Mouse (Mus musculus) midbrain, embryonic 16.5 days (tissue): ENCODE results near the gene Slc38a3. TPM values are rescaled to one million over a fixed set of nuclear protein-coding genes. Genes with fewer than 3 reads are reported as not detected.
"Not testable (repeated sequence)": the region's sequence is repeated elsewhere in the genome, so short reads cannot be mapped to it uniquely, and the experiment has no call there.

Source experiments
- ATAC-seq: fragments of 200-750 bp; cut with Nextera tagmentation; 2 replicates; pipeline ENCODE4 v1.8.0; 2017; ENCODE audit warnings: moderate TSS enrichment
- H3K27ac ChIP-seq: fragments of 300-500 bp; sonication (generic); 2 replicates; pipeline ENCODE4 v1.5.1; 2014; ENCODE audit warnings: mild to moderate bottlenecking, low read length, mixed read lengths
- H3K27me3 ChIP-seq: fragments of 300-500 bp; sonication (generic); 2 replicates; pipeline ENCODE4 v1.6.1; 2014; ENCODE audit warnings: low read depth, low read length, mixed read lengths; ENCODE audit not compliant: control insufficient read depth, insufficient read depth
- H3K36me3 ChIP-seq: fragments of 300-500 bp; sonication (generic); 2 replicates; pipeline ENCODE4 v1.6.1; 2014; ENCODE audit warnings: mild to moderate bottlenecking, low read length, moderate library complexity, mixed read lengths; ENCODE audit not compliant: control insufficient read depth, insufficient read depth
- H3K4me1 ChIP-seq: fragments of 300-500 bp; sonication (generic); 2 replicates; pipeline ENCODE4 v1.6.1; 2014; ENCODE audit warnings: mild to moderate bottlenecking, low read length, mixed read lengths; ENCODE audit not compliant: control insufficient read depth, insufficient read depth
- H3K4me2 ChIP-seq: fragments of 300-500 bp; sonication (generic); 2 replicates; pipeline ENCODE4 v1.6.1; 2014; ENCODE audit warnings: mild to moderate bottlenecking, low read length, mixed read lengths
- H3K4me3 ChIP-seq: fragments of 300-500 bp; sonication (generic); 2 replicates; pipeline ENCODE4 v1.5.1; 2014; ENCODE audit warnings: low read depth, mild to moderate bottlenecking, low read length, moderate library complexity, mixed read lengths
- H3K9ac ChIP-seq: fragments of 300-500 bp; sonication (generic); 2 replicates; pipeline ENCODE4 v1.6.1; 2014; ENCODE audit warnings: low read depth, low read length, mixed read lengths
- H3K9me3 ChIP-seq: fragments of 300-500 bp; sonication (generic); replicated peaks from 2 replicates; pipeline ENCODE4 v1.6.1; 2014; ENCODE audit warnings: mild to moderate bottlenecking, low read length, mixed read lengths; ENCODE audit not compliant: control insufficient read depth, poor library complexity, severe bottlenecking
- WGBS: fragments of 180-500 bp; shearing (Covaris S2); extraction: QIAGEN DNeasy Blood & Tissue Kit; methylation state at CpG from one replicate; pipeline ENCODE4 v1.1.7; 2014; 5-methylcytosine and 5-hydroxymethylcytosine counted together
- polyA plus RNA-seq: library from polyadenylated mRNA; unstranded; fragments of >200 nt; fragmentation: Nextera tagmentation; extraction: Ambion mirVana; gene quantifications from 2 replicates; pipeline ENCODE4 v1.2.1, GENCODE M21; 2015

Gene Slc38a3
- polyA plus RNA-seq, 1 experiment from 2014 or later = 34.0 TPM

DNA sequence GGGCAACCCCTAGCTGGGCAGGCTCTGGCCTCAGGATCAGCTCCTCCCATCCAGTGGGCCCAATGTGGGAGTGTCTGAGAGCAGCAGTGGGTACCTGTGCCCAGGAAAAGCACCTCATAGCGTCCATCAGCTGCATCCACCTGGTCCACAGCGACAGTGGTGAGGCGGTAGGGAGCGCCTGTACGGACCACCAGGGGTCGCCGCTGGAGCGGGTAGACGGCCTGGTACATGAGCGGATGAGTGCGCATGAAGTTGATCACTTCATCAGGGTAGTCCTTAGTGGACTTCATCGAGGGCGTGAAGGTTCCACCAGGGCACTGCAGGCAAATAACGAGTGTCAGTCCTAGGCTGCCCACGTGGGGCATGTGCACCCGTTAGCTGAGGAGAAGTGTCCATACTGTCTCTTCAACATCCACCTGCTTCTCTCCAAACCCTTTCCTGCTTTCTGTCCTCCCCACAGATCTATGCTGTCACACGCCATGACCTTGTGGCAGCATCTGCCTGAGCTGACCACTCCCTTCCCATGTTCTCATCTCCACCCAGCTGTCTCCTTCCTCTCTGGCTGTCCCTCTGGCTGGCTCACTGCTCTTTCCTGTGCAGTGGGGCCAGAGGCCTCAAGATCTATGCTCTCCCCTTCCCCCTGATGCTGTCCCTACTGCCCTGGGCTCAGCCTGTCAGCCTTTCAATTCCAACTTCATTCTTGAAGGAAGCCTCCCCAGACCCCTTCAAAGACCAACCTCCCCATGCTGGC lies 16.1 kb upstream of the Slc38a3 start:
- Histone ChIP-seq H3K36me3 (peaks cover 8% of the 10 kb centered on the region; the same call in 1 of the 2 replicates), H3K4me2 (no peak overlapping the region), H3K4me3 (no peak overlapping the region), H3K27me3 (no peaks in the 10 kb centered on the region), H3K27ac (no peak overlapping the region), H3K9me3 (no peaks in the 10 kb centered on the region), H3K9ac (no peak overlapping the region), H3K4me1 (no peaks in the 10 kb centered on the region)
- peak; percentile 52 for ATAC-seq
- WGBS = 31% methylated on average over 17 of the region's 17 CpGs

DNA sequence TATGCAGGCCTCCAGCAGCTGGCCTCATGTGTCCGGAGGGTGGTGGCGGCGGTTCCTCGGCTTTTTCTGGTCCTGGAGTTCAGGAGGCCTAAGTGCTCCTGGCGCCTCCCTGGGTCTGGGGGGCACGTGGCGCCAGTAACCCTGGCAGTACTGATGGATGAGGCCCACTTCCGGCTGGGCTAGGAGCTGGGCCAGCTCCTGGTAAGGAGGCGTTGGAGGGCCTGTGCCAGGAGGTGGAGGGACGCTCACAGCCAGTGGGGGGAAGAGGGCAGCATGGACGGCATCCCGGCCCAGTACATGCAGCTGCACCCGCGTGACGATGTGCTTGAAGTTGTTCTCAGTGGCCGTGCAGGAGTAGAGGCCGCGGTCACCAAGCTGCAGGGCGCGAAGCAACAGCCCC lies 13.1 kb upstream of the Slc38a3 start:
- no peaks in the 10 kb centered on the region for H3K9me3 ChIP-seq
- no peak overlapping the region for H3K9ac ChIP-seq
- no peak overlapping the region for H3K27ac ChIP-seq
- peaks cover 2% of the 10 kb centered on the region; the same call in 1 of the 2 replicates for H3K27me3 ChIP-seq
- H3K4me2 ChIP-seq = no peak overlapping the region
- no peaks in the 10 kb centered on the region for H3K4me1 ChIP-seq
- WGBS = 90% methylated on average over 20 of the region's 20 CpGs
- no peak for ATAC-seq
- H3K4me3 ChIP-seq = no peak overlapping the region
- H3K36me3 ChIP-seq = peaks cover 3% of the 10 kb centered on the region; the same call in 1 of the 2 replicates

DNA sequence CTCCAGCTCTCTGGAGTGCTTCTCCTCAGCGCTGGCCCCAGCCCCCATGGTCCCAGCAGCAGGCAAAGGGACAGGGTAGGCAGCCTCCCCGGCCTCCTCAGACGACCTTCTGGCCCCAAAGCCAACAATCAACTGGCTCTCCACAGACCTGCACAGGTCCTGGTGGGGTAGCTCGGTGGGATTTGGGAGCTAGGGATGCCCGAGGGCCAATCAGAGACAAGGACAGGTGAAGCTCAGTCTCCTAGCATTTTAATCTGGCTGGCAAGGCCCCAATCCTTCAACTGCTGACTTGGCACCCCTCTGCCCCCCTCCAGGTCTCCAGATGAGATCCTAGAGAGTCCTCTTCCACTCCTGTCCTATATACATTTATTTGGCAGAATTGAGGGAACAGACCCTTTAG lies 10.2 kb upstream of the Slc38a3 start, which contains the start of gene Gnat1:
Gene Gnat1, minus strand, starts transcription at position 212 of the 400 bp plus-strand sequence.
- 45% methylated on average over 5 of the region's 5 CpGs for WGBS
- no peak for ATAC-seq
- no peak within 1 kb of the TSS for H3K4me2 ChIP-seq
- peaks cover 17% of the 10 kb centered on the region for H3K27me3 ChIP-seq
- H3K9me3 ChIP-seq = no peaks in the 10 kb centered on the region
- no peak within 1 kb of the TSS for H3K27ac ChIP-seq
- peaks cover 12% of the 10 kb centered on the region for H3K4me1 ChIP-seq
- peak within 1 kb of the TSS; percentile 17; the same call in 1 of the 2 replicates for H3K9ac ChIP-seq
- H3K36me3 ChIP-seq = peaks cover 3% of the 10 kb centered on the region; the same call in 1 of the 2 replicates
- no peak within 1 kb of the TSS for H3K4me3 ChIP-seq

DNA sequence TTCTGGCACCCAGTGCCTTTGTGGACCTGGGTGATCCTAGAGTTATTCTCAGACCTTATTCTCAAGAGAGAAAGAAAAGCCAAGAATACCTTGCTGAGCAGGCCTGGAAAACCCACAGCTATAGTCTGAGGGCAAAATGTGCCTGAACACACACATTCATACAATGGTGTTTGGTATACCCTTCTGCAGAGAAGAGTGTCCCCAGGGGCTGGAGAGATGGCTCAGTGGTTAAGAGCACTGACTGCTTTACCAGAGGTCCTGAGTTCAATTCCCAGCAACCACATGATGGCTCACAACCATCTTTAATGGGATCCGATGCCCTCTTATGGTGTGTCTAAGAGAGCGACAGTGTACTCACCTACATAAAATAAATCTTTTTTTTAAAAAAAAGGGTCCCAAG lies 9.5 kb upstream of the Slc38a3 start:
- Histone ChIP-seq H3K27ac (no peak overlapping the region), H3K4me1 (peaks cover 12% of the 10 kb centered on the region), H3K4me2 (no peak overlapping the region), H3K36me3 (peaks cover under 1% of the 10 kb centered on the region; the same call in 1 of the 2 replicates), H3K27me3 (peaks cover 18% of the 10 kb centered on the region), H3K9ac (no peak overlapping the region), H3K9me3 (no peaks in the 10 kb centered on the region), H3K4me3 (no peak overlapping the region)
- WGBS = 95% methylated on average over 2 of the region's 2 CpGs
- ATAC-seq = no peak

DNA sequence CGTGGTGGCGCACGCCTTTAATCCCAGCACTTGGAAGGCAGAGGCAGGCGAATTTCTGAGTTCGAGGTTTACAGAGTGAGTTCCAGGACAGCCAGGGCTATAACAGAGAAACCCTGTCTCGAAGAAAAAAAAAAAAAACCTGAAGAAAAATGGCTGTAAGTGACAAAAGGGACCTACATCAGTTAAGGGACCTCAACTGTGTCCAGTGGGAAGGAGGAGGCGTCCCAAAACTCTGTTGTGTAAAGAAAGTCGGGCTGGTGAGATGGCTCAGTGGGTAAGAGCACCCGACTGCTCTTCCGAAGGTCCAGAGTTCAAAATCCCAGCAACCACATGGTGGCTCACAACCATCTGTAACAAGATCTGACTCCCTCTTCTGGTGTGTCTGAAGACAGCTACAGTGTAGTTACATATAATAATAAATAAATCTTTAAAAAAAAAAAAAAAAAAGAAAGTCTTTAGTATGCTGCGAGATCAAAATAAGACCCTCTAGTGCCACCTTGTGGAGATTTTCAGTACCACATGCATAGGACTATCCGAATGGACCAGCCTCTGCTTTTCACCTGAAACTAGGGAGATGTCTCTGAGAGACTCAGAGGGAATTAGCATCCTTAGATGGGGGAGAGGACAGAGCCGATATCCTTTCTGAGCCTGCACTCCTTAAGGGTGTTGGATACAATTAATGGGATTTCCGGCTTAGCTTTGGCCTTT lies 8.6 kb upstream of the Slc38a3 start:
- not testable (repeated sequence) for H3K9ac ChIP-seq, H3K4me3 ChIP-seq, H3K4me2 ChIP-seq, ATAC-seq, H3K27ac ChIP-seq, H3K36me3 ChIP-seq, H3K9me3 ChIP-seq
- Histone ChIP-seq H3K27me3 (peaks cover 20% of the 10 kb centered on the region), H3K4me1 (peaks cover 12% of the 10 kb centered on the region)
- WGBS = 38% methylated on average over 14 of the region's 14 CpGs

DNA sequence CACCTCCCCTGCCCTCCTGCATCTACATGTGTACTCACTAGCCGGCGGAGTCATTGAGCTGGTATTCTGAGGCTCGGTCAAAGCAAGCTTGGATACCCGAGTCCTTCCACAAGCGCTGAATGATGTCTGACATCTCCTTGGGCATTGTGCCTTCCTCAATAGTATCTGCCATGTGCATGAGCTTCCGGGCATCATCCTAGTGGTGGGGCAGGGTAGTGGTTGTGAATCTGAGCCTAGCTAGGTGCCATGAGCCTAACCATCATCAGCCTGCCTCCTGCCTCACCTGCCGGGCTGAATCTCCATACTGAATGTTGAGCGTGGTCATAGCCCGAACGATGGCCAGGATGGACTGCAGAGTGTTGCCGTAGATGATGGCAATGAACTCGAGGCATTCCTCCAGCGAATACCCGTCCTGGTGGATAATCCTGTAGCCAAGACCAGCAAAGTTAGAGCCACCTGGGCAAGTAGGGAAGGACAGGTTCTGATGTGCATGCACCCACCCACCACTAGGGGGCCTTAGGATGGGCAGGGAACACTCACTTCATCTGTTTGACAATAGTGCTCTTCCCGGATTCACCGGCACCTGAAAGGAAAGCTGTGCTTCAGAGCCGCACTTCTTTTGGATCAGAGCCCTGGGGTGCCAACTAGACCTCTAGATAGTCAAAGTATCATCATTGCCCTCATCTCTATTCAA lies 7.9 kb upstream of the Slc38a3 start:
- Histone ChIP-seq H3K9ac (no peak overlapping the region), H3K4me3 (no peak overlapping the region), H3K4me1 (peaks cover 12% of the 10 kb centered on the region), H3K36me3 (no peaks in the 10 kb centered on the region), H3K9me3 (no peaks in the 10 kb centered on the region), H3K27ac (no peak overlapping the region), H3K4me2 (peak overlapping the region; percentile 65; the same call in 1 of the 2 replicates), H3K27me3 (peaks cover 20% of the 10 kb centered on the region)
- whole genome bisulfite sequencing = 25% methylated on average over 17 of the region's 17 CpGs
- no peak for ATAC-seq

DNA sequence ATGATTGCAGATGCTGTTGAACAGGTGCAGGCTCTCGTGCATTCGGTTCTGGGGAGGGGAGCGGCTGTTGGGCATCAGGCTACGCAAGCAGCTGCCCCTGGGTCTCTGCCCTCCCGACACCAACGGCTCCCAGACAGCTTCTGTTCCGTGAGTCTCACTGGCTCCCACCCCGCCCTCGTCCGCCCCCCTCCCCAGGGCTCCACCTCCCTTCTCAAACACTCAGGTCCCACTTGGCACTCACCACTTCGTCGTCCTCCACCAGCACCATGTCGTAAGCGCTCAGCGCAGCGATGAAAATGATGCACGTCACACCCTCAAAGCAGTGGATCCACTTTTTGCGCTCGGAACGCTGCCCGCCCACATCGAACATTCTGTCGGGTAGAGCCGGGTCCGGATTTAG lies 7.0 kb upstream of the Slc38a3 start:
- Histone ChIP-seq H3K4me1 (peaks cover 12% of the 10 kb centered on the region), H3K9me3 (no peaks in the 10 kb centered on the region), H3K27me3 (peaks cover 20% of the 10 kb centered on the region), H3K36me3 (no peaks in the 10 kb centered on the region), H3K4me2 (peak overlapping the region; percentile 65), H3K9ac (peak overlapping the region; percentile 50; the same call in 1 of the 2 replicates), H3K27ac (no peak overlapping the region), H3K4me3 (peak overlapping the region; percentile 34)
- peak; percentile 33; the same call in 1 of the 2 replicates for ATAC-seq
- under 1% methylated on average over 25 of the region's 25 CpGs for WGBS

DNA sequence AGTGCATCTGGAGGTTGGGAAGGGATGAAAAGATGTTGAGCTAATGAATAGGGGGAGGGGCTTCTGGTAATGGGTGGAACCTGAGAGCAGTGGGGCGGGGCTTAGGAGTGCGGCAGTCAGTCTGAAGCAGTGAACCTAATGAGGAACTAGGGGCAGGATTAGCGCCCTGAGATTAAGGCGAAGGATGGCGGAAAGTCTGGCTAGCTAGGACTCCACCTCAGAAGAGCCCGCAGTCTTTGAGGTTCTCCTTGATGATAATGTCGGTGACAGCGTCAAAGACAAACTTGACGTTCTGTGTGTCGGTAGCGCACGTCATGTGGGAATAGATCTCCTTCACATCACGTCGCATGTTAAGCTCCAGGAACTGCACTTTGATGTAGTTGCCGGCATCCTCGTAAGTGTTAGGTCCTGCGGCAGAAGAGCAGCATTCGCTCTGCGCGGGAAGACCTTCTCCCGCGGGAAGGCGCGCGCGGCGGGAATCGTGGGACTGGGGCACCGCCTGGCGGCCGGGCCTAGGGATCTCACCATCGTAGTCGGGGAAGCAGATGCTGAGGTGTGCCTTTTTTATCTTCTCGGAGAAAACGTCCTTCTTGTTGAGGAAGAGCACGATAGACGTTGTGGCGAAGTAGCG lies 6.5 kb upstream of the Slc38a3 start:
- ATAC-seq = peak; percentile 26

More for the DNA sequence above, 6.5 kb upstream of the Slc38a3 start:
- Histone ChIP-seq H3K9ac (peak overlapping the region; percentile 50; the same call in 1 of the 2 replicates), H3K4me2 (peak overlapping the region; percentile 65), H3K27ac (no peak overlapping the region), H3K9me3 (no peaks in the 10 kb centered on the region), H3K36me3 (no peaks in the 10 kb centered on the region), H3K4me3 (peak overlapping the region; percentile 34), H3K27me3 (peaks cover 20% of the 10 kb centered on the region), H3K4me1 (peaks cover 12% of the 10 kb centered on the region)
- under 1% methylated on average over 39 of the region's 39 CpGs for WGBS
